Mouse (Mus musculus) midbrain, embryonic 14.5 days (tissue): ENCODE measurements around the gene Slc35e3. TPM values are rescaled to one million over a fixed set of nuclear protein-coding genes. Genes with fewer than 3 reads are reported as not detected.
"Not testable (repeated sequence)": the region's sequence is repeated elsewhere in the genome, so short reads cannot be mapped to it uniquely, and the experiment has no call there.

Experiments used
- ATAC-seq: fragments of 200-750 bp; cut with Nextera tagmentation; 2 replicates; pipeline ENCODE4 v1.8.0; 2017; ENCODE audit warnings: moderate number of reproducible peaks, moderate library complexity; ENCODE audit not compliant: low FRiP score, low TSS enrichment
- DNase-seq: peaks from one replicate; pipeline ENCODE4 v3.0.0-alpha.2; 2015
- H3K27ac ChIP-seq: fragments of 300-500 bp; sonication (generic); replicated peaks from 2 replicates; pipeline ENCODE4 v1.5.1; 2014; ENCODE audit warnings: mild to moderate bottlenecking, low read depth, low read length, moderate library complexity
- H3K27me3 ChIP-seq: fragments of 300-500 bp; sonication (generic); 2 replicates; pipeline ENCODE4 v1.6.1; 2014; ENCODE audit warnings: low read length, control low read depth, mixed read lengths; ENCODE audit not compliant: control insufficient read depth, insufficient read depth
- H3K36me3 ChIP-seq: fragments of 300-500 bp; sonication (generic); 2 replicates; pipeline ENCODE4 v1.6.1; 2014; ENCODE audit warnings: low read length, control low read depth; ENCODE audit not compliant: control insufficient read depth, insufficient read depth
- H3K4me1 ChIP-seq: fragments of 300-500 bp; sonication (generic); 2 replicates; pipeline ENCODE4 v1.6.1; 2014; ENCODE audit warnings: mild to moderate bottlenecking, antibody characterized with exemption, low read length, control low read depth; ENCODE audit not compliant: control insufficient read depth, insufficient read depth
- H3K4me2 ChIP-seq: fragments of 300-500 bp; sonication (generic); 2 replicates; pipeline ENCODE4 v1.6.1; 2014; ENCODE audit warnings: mild to moderate bottlenecking, low read length, moderate library complexity
- H3K4me3 ChIP-seq: fragments of 300-500 bp; sonication (generic); replicated peaks from 2 replicates; pipeline ENCODE4 v1.5.1; 2014; ENCODE audit warnings: low read depth, low read length
- H3K9ac ChIP-seq: fragments of 300-500 bp; sonication (generic); replicated peaks from 2 replicates; pipeline ENCODE4 v1.6.1; 2014; ENCODE audit warnings: mild to moderate bottlenecking, low read length, moderate library complexity
- H3K9me3 ChIP-seq: fragments of 300-500 bp; sonication (generic); 2 replicates; pipeline ENCODE4 v1.6.1; 2016; ENCODE audit warnings: low read length, control low read depth, mixed read lengths; ENCODE audit not compliant: control insufficient read depth
- WGBS: fragments of 180-500 bp; shearing (Covaris S2); extraction: QIAGEN DNeasy Blood & Tissue Kit; methylation state at CpG from one replicate; pipeline ENCODE4 v1.1.7; 2014; 5-methylcytosine and 5-hydroxymethylcytosine counted together
- polyA plus RNA-seq: library from polyadenylated mRNA; unstranded; fragments of >200 nt; fragmentation: Nextera tagmentation; extraction: Ambion mirVana; gene quantifications from 2 replicates; pipeline ENCODE4 v1.2.1, GENCODE M21; 2014

Gene Slc35e3
- polyA plus RNA-seq, 1 experiment from 2014 or later = 26.5 TPM

DNA sequence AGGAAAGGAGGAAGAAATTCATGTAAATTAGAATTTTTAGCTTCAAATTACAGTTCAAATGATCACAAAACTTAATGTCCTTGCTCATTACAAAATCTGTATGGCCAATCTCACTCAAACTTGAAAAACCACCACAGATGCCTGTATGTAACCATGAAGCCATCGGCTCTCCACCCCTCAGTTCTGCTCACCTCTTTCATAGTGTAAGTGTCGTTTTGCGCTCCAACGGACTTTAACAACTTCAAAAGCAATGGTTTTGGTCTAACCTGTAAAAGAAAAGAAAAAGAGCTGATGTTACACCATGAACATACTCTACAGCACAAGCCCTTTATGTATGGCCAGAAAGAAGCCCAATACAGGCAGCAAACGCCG, 41.2 kb downstream of the Slc35e3 start:
- H3K27ac ChIP-seq = no peak overlapping the region
- peaks cover 68% of the 10 kb centered on the region for H3K36me3 ChIP-seq
- whole genome bisulfite sequencing = 98% methylated on average over 6 of the region's 6 CpGs
- no peak overlapping the region for H3K4me3 ChIP-seq
- H3K4me1 ChIP-seq = peaks cover 10% of the 10 kb centered on the region
- no peaks in the 10 kb centered on the region for H3K9me3 ChIP-seq
- no peak for DNase-seq
- ATAC-seq = no peak
- no peaks in the 10 kb centered on the region for H3K27me3 ChIP-seq
- no peak overlapping the region for H3K9ac ChIP-seq
- no peak overlapping the region for H3K4me2 ChIP-seq

DNA sequence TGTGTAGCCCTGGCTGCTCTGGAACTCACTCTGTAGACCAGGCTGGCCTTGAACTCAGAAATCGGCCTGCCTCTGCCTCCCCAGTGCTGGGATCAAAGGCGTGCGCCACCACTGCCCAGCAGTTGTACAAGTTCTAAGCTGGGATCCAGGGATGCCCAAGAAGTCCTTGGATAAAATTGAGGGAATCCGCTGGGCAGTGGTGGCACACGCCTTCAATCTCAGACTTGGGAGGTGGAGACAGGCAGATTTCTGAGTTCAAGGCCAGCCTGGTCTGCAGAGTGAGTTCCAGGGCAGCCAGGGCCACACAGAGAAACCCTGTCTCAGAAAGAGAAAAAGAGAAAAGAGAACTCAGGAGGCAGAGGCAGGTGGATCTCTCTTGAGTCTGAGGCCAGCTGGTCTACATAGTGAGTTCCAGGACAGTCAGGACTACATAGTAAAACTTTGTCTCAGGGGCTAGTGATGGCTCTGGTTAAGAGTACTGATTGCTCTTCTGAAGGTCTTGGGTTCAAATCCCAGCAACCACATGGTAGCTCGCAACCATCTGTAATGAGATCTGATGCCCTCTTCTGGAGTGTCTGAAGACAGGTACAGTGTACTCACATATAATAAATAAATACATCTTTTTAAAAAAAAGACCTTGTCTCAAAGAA, 41.7 kb downstream of the Slc35e3 start:
- not testable (repeated sequence) for ATAC-seq, H3K27me3 ChIP-seq, H3K4me2 ChIP-seq, H3K4me3 ChIP-seq, H3K9me3 ChIP-seq, DNase-seq, H3K27ac ChIP-seq, H3K9ac ChIP-seq, H3K4me1 ChIP-seq
- peaks cover 73% of the 10 kb centered on the region for H3K36me3 ChIP-seq
- WGBS = over 99% methylated on average over 6 of the region's 6 CpGs

DNA sequence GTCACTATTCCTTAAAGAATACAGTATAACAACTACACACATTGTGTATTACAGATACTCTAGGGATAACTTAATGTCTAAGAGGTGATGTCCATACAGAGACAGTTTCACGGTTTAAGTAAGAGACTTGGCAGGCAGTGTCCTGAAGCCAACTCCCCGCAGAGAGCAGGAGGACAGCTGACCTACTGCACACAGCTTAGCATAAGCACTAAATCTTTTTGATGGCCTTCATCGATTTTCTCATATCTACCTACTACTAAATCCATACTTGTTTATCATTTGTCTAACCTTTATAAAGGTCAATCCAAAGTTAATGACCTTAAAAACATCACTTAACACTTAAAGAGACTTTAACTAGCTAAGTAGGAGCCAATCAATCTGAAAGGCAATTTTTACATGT, 42.7 kb downstream of the Slc35e3 start:
- no peak overlapping the region for H3K4me3 ChIP-seq
- no peak for DNase-seq
- no peak overlapping the region for H3K4me2 ChIP-seq
- H3K27ac ChIP-seq = no peak overlapping the region
- no peaks in the 10 kb centered on the region for H3K9me3 ChIP-seq
- no peak overlapping the region for H3K9ac ChIP-seq
- H3K36me3 ChIP-seq = peaks cover 78% of the 10 kb centered on the region
- no peaks in the 10 kb centered on the region for H3K27me3 ChIP-seq
- H3K4me1 ChIP-seq = no peaks in the 10 kb centered on the region; the same call in 1 of the 2 replicates
- ATAC-seq = no peak
- WGBS = 94% methylated on average over 3 of the region's 3 CpGs

DNA sequence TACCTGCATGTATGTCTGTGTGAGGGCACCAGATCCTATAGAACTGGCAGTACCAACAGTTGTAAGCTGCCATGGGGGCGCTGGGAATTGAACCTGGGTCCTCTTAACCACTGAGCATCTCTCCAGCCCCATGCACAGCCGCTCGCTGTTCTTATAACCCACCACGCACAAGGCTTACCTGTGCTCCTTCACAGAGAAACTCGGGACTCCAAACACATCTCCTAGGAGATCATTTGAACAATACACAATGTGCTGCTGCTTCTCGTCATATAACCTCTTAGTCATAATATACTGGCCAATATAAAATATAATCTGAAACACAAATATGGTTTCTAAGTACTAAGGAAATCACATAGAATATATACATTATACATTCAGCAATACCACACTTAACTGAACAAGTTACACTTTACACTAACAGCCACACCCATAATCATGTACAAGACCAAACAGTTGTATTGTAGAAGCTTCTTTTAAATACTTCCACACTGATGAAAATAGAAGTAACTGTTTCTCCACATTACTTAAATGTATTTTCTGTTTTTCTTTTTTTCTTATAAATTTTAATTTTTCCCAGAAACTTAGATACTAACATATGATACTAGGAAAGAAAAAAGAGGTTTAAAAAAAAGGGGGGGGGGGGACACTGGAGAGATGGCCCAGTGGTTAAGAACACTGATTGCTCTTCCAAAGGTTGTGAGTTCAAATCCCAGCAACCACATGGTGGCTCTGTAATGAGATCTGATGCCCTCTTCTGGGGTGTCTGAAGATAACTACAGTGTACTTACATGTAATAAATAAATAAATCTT, 43.9 kb downstream of the Slc35e3 start:
- 98% methylated on average over 6 of the region's 6 CpGs for WGBS
- Histone ChIP-seq H3K36me3 (peaks cover 88% of the 10 kb centered on the region), H3K4me1 (no peaks in the 10 kb centered on the region; the same call in 1 of the 2 replicates), H3K4me3 (no peak overlapping the region), H3K9ac (no peak overlapping the region), H3K4me2 (no peak overlapping the region), H3K27me3 (no peaks in the 10 kb centered on the region), H3K27ac (no peak overlapping the region), H3K9me3 (no peaks in the 10 kb centered on the region)
- ATAC-seq = no peak
- no peak for DNase-seq

DNA sequence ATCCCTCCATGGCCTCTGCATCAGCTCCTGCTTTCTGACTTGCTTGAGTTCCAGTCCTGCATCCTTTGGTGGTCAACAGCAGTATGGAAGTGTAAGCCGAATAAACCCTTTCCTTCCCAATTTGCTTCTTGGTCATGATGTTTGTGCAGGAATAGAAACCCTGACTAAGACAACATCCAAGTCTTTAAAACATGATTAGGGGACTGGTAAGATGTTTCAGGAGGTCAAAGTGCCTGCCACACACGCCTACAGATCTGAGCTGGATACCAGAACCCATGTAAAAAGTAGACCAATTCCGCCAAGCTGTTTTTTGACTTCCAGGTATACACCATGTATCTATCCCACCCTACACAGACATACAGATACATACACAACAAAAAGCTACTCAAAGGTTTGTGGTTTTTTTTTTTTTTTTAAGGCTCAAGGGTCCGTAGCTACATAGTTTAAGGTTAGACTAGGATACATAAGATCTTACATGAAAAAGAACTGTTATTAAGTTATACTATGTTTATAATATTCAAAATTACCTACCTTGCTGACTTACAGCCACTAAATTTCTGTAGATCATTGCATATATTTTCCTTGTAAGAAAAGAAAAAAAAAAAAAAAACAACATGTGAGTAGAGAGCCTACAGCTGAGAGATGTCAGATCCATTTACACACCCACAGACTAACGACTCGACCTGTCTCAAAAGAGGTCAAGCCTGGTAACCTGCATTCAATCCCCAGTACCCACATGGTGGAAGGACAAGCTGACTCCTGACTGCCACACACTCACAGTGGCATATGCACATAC, 44.9 kb downstream of the Slc35e3 start:
- DNase-seq (no peak), ATAC-seq (no peak)
- Histone ChIP-seq H3K27ac (no peak overlapping the region), H3K27me3 (no peaks in the 10 kb centered on the region), H3K4me1 (no peaks in the 10 kb centered on the region), H3K9ac (no peak overlapping the region), H3K4me3 (no peak overlapping the region), H3K4me2 (no peak overlapping the region), H3K9me3 (no peaks in the 10 kb centered on the region), H3K36me3 (peaks cover 90% of the 10 kb centered on the region)
- 92% methylated on average over 6 of the region's 6 CpGs for WGBS

DNA sequence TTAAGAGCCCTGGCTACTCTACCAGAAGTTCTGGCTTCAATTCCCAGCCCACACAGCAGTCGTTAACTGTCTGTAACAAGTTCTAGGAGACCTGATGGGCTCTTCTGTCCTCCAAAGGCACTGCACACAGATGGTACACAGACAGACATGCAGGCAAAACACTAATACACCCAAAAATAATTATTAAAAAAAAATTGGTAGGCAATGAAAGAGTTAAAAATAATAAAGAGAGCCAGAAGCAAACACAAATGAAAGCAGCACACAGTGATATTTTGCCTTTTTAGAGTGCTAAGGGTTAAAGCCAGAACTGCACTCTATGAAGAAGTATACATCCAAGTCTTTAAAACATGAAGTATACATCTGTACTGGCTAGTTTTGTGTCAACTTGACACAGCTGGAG, 45.7 kb downstream of the Slc35e3 start:
- H3K4me3 ChIP-seq = no peak overlapping the region
- no peaks in the 10 kb centered on the region for H3K4me1 ChIP-seq
- no peak overlapping the region for H3K4me2 ChIP-seq
- WGBS = 94% methylated on average over 1 of the region's 1 CpGs
- no peak overlapping the region for H3K27ac ChIP-seq
- H3K9ac ChIP-seq = no peak overlapping the region
- DNase-seq (no peak), ATAC-seq (no peak)
- H3K36me3 ChIP-seq = peaks cover 96% of the 10 kb centered on the region
- no peaks in the 10 kb centered on the region for H3K9me3 ChIP-seq
- no peaks in the 10 kb centered on the region for H3K27me3 ChIP-seq

DNA sequence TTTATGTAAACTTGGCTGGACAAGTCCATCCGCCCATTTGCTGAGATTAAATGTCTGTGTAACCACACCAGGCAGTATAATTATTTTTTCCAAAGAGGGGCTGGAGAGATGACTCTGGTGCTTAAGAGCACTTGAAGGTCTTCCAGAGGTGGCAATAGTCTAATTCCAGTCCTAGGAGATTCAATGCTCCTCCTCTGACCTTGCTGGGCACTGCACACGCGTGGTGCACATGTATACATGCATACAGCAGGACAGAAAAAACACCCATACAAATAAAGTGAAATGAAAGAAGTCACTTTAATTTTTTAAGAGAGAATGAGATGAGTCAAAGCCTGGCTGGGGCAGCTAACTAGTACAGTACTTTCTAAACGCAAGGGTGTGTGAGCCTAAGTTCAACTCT, 46.3 kb downstream of the Slc35e3 start:
- Histone ChIP-seq H3K27me3 (no peaks in the 10 kb centered on the region), H3K9ac (no peak overlapping the region), H3K27ac (no peak overlapping the region), H3K9me3 (no peaks in the 10 kb centered on the region), H3K4me1 (no peaks in the 10 kb centered on the region), H3K4me2 (no peak overlapping the region), H3K36me3 (peaks cover 96% of the 10 kb centered on the region), H3K4me3 (no peak overlapping the region)
- DNase-seq (no peak), ATAC-seq (no peak)
- WGBS = 99% methylated on average over 4 of the region's 4 CpGs

DNA sequence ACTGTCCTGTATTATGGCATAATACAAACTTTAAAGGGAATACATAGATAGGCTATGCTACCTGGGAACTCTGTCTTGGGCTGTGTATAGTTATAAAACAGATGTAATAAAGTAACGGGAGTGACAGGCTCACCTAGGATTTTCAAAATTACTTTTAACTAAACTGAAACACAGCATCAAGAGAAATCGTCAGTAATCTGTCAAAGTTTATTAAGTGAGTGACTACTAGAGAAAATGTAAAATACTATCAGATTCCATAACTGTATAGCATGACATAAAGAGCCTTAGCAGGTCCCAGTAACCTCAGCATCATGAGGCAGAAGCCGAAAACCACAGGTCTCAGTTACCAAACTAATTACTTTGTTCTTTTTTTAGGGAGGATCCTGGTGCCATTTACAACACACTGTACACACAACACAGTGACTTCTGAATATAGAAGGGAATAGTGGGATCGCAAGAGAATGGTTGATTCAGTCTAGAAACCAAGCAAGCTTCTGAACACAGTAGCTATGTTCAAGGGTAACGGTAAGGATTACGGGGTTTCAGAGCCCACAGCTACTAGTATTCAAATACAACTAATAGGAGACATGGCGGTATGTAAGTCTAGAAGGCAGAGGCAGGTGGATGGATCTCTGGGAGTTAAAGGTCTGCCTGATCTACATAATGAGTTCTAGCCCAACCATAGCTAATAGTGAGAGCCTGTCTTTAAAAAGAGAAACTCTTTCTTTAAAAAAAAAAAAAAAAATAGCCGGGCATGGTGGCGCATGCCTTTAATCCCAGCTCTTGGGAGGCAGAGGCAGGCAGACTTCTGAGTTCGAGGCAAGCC, 47.6 kb downstream of the Slc35e3 start:
- H3K9ac ChIP-seq = no peak overlapping the region
- no peaks in the 10 kb centered on the region for H3K9me3 ChIP-seq
- H3K27ac ChIP-seq = no peak overlapping the region
- H3K27me3 ChIP-seq = no peaks in the 10 kb centered on the region
- H3K4me2 ChIP-seq = no peak overlapping the region
- H3K4me3 ChIP-seq = no peak overlapping the region
- H3K4me1 ChIP-seq = no peaks in the 10 kb centered on the region
- ATAC-seq (no peak), DNase-seq (no peak)
- H3K36me3 ChIP-seq = peaks cover 93% of the 10 kb centered on the region
- 96% methylated on average over 10 of the region's 10 CpGs for WGBS
